Mouse (Mus musculus) liver, embryonic 14.5 days (tissue): ENCODE data around the gene Fkbp1a. TPM values are rescaled to one million over a fixed set of nuclear protein-coding genes. Genes with fewer than 3 reads are reported as not detected.

Source experiments
- ATAC-seq: fragments of 200-750 bp; cut with Nextera tagmentation; 2 replicates; pipeline ENCODE4 v1.8.0; 2017; ENCODE audit warnings: moderate number of reproducible peaks, mild to moderate bottlenecking, moderate library complexity; ENCODE audit not compliant: insufficient read depth
- DNase-seq, 3 experiments: peaks; one replicate each; pipeline ENCODE4 v3.0.0-alpha.2; 2012 to 2013; ENCODE audit warnings: low read depth in 3 of 3, low spot score in 3 of 3
- H3K27ac ChIP-seq: fragments of 300-500 bp; sonication (generic); 2 replicates; pipeline ENCODE4 v1.5.1; 2014; ENCODE audit warnings: moderate library complexity, mild to moderate bottlenecking, control low read depth, inconsistent platforms
- H3K27me3 ChIP-seq: fragments of 300-500 bp; sonication (generic); 2 replicates; pipeline ENCODE4 v1.6.1; 2014; ENCODE audit warnings: mild to moderate bottlenecking, low read length, moderate library complexity; ENCODE audit not compliant: control insufficient read depth, insufficient read depth
- H3K36me3 ChIP-seq: fragments of 300-500 bp; sonication (generic); replicated peaks from 2 replicates; pipeline ENCODE4 v1.6.1; 2014; ENCODE audit warnings: low read depth; ENCODE audit not compliant: control insufficient read depth, insufficient read depth
- H3K4me1 ChIP-seq, 2 experiments: fragments of 200-500 bp in 1 of 2; fragments of 300-500 bp in 1 of 2; sonication (generic) in 1 of 2; replicated peaks; 2 replicates each; pipeline ENCODE4 v1.6.1; 2012 to 2014; ENCODE audit warnings: antibody characterized with exemption in 1 of 2, inconsistent platforms in 1 of 2, low read length in 1 of 2; ENCODE audit not compliant: control insufficient read depth in 2 of 2, insufficient read depth in 2 of 2
- H3K4me2 ChIP-seq: fragments of 300-500 bp; sonication (generic); 2 replicates; pipeline ENCODE4 v1.6.1; 2014; ENCODE audit warnings: low read depth, mild to moderate bottlenecking, control low read depth, moderate library complexity
- H3K4me3 ChIP-seq, 2 experiments: fragments of 200-500 bp in 1 of 2; fragments of 300-500 bp in 1 of 2; sonication (generic) in 1 of 2; 2 replicates each; pipeline ENCODE4 v1.5.1; 2012 to 2014; ENCODE audit warnings: low read depth in 2 of 2, low read length in 2 of 2, mild to moderate bottlenecking in 2 of 2, control low read depth in 1 of 2, inconsistent platforms in 1 of 2, moderate library complexity in 1 of 2; ENCODE audit not compliant: insufficient read depth in 1 of 2
- H3K9ac ChIP-seq: fragments of 300-500 bp; sonication (generic); replicated peaks from 2 replicates; pipeline ENCODE4 v1.6.1; 2014; ENCODE audit warnings: mild to moderate bottlenecking, control low read depth, moderate library complexity
- H3K9me3 ChIP-seq: fragments of 300-500 bp; sonication (generic); 2 replicates; pipeline ENCODE4 v1.6.1; 2016; ENCODE audit warnings: low read length, mixed read lengths; ENCODE audit not compliant: control insufficient read depth
- CTCF ChIP-seq: IDR thresholded peaks from 2 replicates; pipeline ENCODE4 v1.5.1; 2016; ENCODE audit warnings: antibody characterized with exemption, low read depth, control low read depth
- EP300 ChIP-seq: IDR thresholded peaks from 2 replicates; pipeline ENCODE4 v1.6.1; 2016; ENCODE audit warnings: antibody characterized with exemption, low read depth
- WGBS: fragments of 180-500 bp; shearing (Covaris S2); extraction: QIAGEN DNeasy Blood & Tissue Kit; methylation state at CpG from one replicate; pipeline ENCODE4 v1.1.7; 2014; ENCODE audit not compliant: insufficient replicate concordance; 5-methylcytosine and 5-hydroxymethylcytosine counted together
- polyA plus RNA-seq, 2 experiments: library from polyadenylated mRNA; depleted of rRNA in 1 of 2; stranded (reverse) in 1 of 2; unstranded in 1 of 2; fragments of >200 nt; fragmentation: Nextera tagmentation in 1 of 2; extraction: Ambion mirVana in 1 of 2; gene quantifications; 2 replicates each; pipeline versions ENCODE4 v1.2.1 to v1.2.3; 2012 to 2014

Gene Fkbp1a
- polyA plus RNA-seq, 2 experiments: 36.5 to 128 TPM

- no peak overlapping the region for H3K9ac ChIP-seq
- no peak for ATAC-seq
- no peak for TF ChIP-seq CTCF
- no peak for TF ChIP-seq EP300
These were observed 16.8 kb upstream of the Fkbp1a start for GRCm38 (mm10) chr2:151525520-151525919.

GRCm38 (mm10) chr2:151528066-151528465 lies 14.2 kb upstream of the Fkbp1a start:
- H3K4me1 ChIP-seq: peaks cover 0 to 5% of the 10 kb centered on the region in 2 experiments; a peak in 3 of 4 replicates
- H3K4me3 ChIP-seq: no peak overlapping the region
- H3K36me3 ChIP-seq: no peaks in the 10 kb centered on the region
- H3K9ac ChIP-seq: no peak overlapping the region
- ATAC-seq (no peak), DNase-seq (no peak)
- no peaks in the 10 kb centered on the region for H3K9me3 ChIP-seq
- H3K4me2 ChIP-seq: no peak overlapping the region
- H3K27ac ChIP-seq: no peak overlapping the region
- no peak for TF ChIP-seq EP300
- TF ChIP-seq CTCF: no peak
- 60% methylated on average over 1 of the region's 1 CpGs for WGBS
- H3K27me3 ChIP-seq: no peaks in the 10 kb centered on the region

More at GRCm38 (mm10) chr2:151525520-151525919, 16.8 kb upstream of the Fkbp1a start:
- H3K27me3 ChIP-seq: no peaks in the 10 kb centered on the region
- H3K4me3 ChIP-seq: no peak overlapping the region
- H3K36me3 ChIP-seq: no peaks in the 10 kb centered on the region
- no peak overlapping the region for H3K27ac ChIP-seq
- H3K4me1 ChIP-seq: peaks cover 0 to 5% of the 10 kb centered on the region in 2 experiments; a peak in 3 of 4 replicates
- H3K4me2 ChIP-seq: no peak overlapping the region
- no peak for DNase-seq
- H3K9me3 ChIP-seq: no peaks in the 10 kb centered on the region
- WGBS: 66% methylated on average over 2 of the region's 2 CpGs

GRCm38 (mm10) chr2:151529169-151529568 lies 13.1 kb upstream of the Fkbp1a start:
- no peaks in the 10 kb centered on the region for H3K9me3 ChIP-seq
- no peak overlapping the region for H3K4me2 ChIP-seq
- H3K36me3 ChIP-seq: no peaks in the 10 kb centered on the region
- TF ChIP-seq CTCF (no peak), EP300 (no peak)
- ATAC-seq (no peak), DNase-seq (no peak)
- no peak overlapping the region for H3K4me3 ChIP-seq
- H3K9ac ChIP-seq: no peak overlapping the region
- H3K27me3 ChIP-seq: no peaks in the 10 kb centered on the region
- peaks cover 0 to 5% of the 10 kb centered on the region in 2 experiments; a peak in 3 of 4 replicates for H3K4me1 ChIP-seq
- H3K27ac ChIP-seq: no peak overlapping the region

DNA sequence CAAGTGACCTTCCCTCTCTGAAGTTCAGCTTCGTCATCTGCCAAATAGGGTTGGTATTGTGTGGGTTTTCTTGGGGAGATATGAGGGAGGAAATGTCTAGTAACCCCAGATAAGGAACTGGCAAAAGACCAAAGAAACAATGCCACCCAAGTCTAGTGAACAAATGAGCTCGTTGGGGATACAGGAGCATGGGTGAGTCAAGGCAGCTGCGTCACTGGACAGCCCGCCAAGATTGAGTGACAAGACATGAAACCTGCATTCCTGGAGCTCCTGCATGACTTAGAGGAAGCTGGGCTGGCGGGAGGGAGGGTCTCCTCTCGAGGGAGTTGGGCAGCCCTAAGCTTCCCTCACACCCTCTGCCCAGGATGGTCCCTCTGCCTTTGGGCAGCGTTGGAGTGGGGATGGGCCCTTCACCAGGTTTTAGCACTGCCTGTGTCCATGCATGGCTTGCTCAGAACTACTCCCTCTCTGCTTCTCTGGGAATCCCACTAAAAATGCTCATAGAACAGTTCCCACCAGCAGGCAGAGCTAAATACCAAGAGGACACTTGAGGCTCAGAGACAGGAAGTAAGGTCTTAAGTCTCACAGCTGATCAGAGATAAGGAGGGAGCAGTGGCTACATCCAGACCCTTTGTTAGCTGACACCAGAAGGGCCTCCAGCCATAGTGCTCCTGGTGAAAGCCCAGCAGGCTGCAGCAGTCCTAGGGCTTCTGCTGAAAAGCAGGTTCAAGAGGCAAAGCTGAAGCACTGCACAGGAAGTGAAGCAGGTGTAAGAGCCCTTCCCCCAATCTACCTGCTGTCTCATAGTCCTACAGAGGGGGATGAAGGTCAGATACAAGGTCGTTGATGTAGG lies 11.7 kb upstream of the Fkbp1a start:
- H3K4me1 ChIP-seq: peaks cover 0 to 4% of the 10 kb centered on the region in 2 experiments; a peak in 2 of 4 replicates
- H3K27ac ChIP-seq: no peak overlapping the region
- H3K27me3 ChIP-seq: no peaks in the 10 kb centered on the region
- DNase-seq (no peak), ATAC-seq (peak; percentile 26; the same call in 1 of the 2 replicates)
- TF ChIP-seq CTCF (no peak), EP300 (no peak)
- H3K4me3 ChIP-seq: no peak overlapping the region
- H3K9me3 ChIP-seq: no peaks in the 10 kb centered on the region
- WGBS: 6% methylated on average over 8 of the region's 8 CpGs
- no peaks in the 10 kb centered on the region for H3K36me3 ChIP-seq
- no peak overlapping the region for H3K9ac ChIP-seq
- no peak overlapping the region for H3K4me2 ChIP-seq

- Histone ChIP-seq H3K36me3 (no peaks in the 10 kb centered on the region), H3K4me3 (no peak overlapping the region), H3K4me2 (no peak overlapping the region), H3K27ac (no peak overlapping the region), H3K4me1 (peaks cover 0 to 10% of the 10 kb centered on the region in 2 experiments; a peak in 2 of 4 replicates), H3K9me3 (no peaks in the 10 kb centered on the region), H3K27me3 (no peaks in the 10 kb centered on the region), H3K9ac (no peak overlapping the region)
- WGBS: 33% methylated on average over 6 of the region's 6 CpGs
- DNase-seq: no peak
- no peak for TF ChIP-seq CTCF
- no peak for TF ChIP-seq EP300
- peak; percentile 22 for ATAC-seq
These were observed 8.7 kb upstream of the Fkbp1a start for GRCm38 (mm10) chr2:151533632-151534031.
